Mouse (Mus musculus): ENCODE results near the gene Cnnm1. TPM values are rescaled to one million over a fixed set of nuclear protein-coding genes. Genes with fewer than 3 reads are reported as not detected.

Cnnm1 gene
- polyA plus RNA-seq, 1 experiment from 2014 or later, result 0.37 TPM

DNA sequence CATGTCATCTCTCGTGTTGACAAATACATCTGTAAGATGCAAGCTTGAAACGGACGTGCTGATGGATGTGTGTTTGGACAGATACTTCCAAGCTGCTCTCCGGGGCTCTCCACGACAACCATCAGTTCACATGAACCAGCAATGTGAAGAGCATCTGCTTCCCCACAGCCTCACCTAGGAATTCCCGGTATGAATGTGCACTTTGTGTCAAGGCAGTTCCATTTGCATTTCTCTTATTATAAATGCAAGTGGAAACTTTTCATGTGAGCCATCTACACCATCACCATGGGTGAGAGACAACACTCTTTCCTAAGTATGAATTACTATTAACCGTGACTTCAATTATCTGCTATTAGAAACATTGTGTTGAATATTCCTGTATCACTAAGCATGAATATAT, 77.6 kb downstream of the Cnnm1 start:
- no peak overlapping the region for H3K4me2 ChIP-seq (ENCODE audit: low read depth, low read length, severe bottlenecking)
- DNase-seq (ENCODE audit: low spot score) (no peak), ATAC-seq (replicated peaks; ENCODE audit: low FRiP score) (no peak)
- WGBS, result 84% methylated on average over 7 of the region's 7 CpGs
- no peaks in the 10 kb centered on the region for H3K27me3 ChIP-seq (ENCODE audit: control insufficient read depth, insufficient read depth, low read length)
- H3K9ac ChIP-seq (ENCODE audit: low read length), result no peak overlapping the region
- H3K9me3 ChIP-seq (ENCODE audit: control insufficient read depth, low read length), result no peaks in the 10 kb centered on the region
- no peaks in the 10 kb centered on the region; the same call in 1 of the 2 replicates for H3K36me3 ChIP-seq (ENCODE audit: control insufficient read depth, insufficient read depth, low read length)
- H3K4me3 ChIP-seq (ENCODE audit: low read depth, low read length), result no peak overlapping the region
- peaks cover 16% of the 10 kb centered on the region; the same call in 1 of the 2 replicates for H3K4me1 ChIP-seq (replicated peaks; ENCODE audit: control insufficient read depth, insufficient read depth, low read length)
- no peak overlapping the region for H3K27ac ChIP-seq (ENCODE audit: low read depth, low read length)

GRCm38 (mm10) chr19:43518261-43518660, 78.0 kb downstream of the Cnnm1 start:
- Histone ChIP-seq H3K4me1 (replicated peaks; ENCODE audit: control insufficient read depth, insufficient read depth, low read length) (peaks cover 16% of the 10 kb centered on the region; the same call in 1 of the 2 replicates), H3K4me3 (ENCODE audit: low read depth, low read length) (no peak overlapping the region), H3K9me3 (ENCODE audit: control insufficient read depth, low read length) (no peaks in the 10 kb centered on the region), H3K27me3 (ENCODE audit: control insufficient read depth, insufficient read depth, low read length) (no peaks in the 10 kb centered on the region), H3K27ac (ENCODE audit: low read depth, low read length) (no peak overlapping the region), H3K36me3 (ENCODE audit: control insufficient read depth, insufficient read depth, low read length) (no peaks in the 10 kb centered on the region; the same call in 1 of the 2 replicates), H3K9ac (ENCODE audit: low read length) (no peak overlapping the region), H3K4me2 (ENCODE audit: low read depth, low read length, severe bottlenecking) (no peak overlapping the region)
- no peak for ATAC-seq (replicated peaks; ENCODE audit: low FRiP score)
- DNase-seq (ENCODE audit: low spot score), result no peak
- 89% methylated on average over 7 of the region's 7 CpGs for WGBS

DNA sequence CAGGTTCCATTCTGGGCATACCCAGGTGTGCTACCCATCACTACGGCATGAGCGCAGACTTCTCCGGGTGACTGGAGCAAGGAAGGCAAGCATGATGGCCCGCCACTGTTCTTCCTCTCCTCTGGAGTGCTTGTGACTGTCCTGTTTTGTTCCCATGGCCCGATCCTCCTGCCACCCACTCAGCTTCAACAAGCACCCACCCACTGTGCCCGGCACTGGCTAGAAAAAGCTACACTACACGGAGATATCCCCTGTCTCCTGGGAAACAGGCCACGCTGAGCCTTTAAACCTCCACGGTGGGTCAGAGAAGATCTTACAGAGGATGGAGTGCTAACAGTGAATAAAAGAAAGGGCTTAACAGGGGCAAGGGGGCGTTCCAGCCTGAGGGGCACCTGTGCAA, 79.0 kb downstream of the Cnnm1 start:
- Histone ChIP-seq H3K4me1 (replicated peaks; ENCODE audit: control insufficient read depth, insufficient read depth, low read length) (peaks cover 25% of the 10 kb centered on the region), H3K27ac (ENCODE audit: low read depth, low read length) (no peak overlapping the region), H3K36me3 (ENCODE audit: control insufficient read depth, insufficient read depth, low read length) (no peaks in the 10 kb centered on the region), H3K4me3 (ENCODE audit: low read depth, low read length) (no peak overlapping the region), H3K4me2 (ENCODE audit: low read depth, low read length, severe bottlenecking) (no peak overlapping the region), H3K27me3 (ENCODE audit: control insufficient read depth, insufficient read depth, low read length) (no peaks in the 10 kb centered on the region; the same call in 1 of the 2 replicates), H3K9ac (ENCODE audit: low read length) (no peak overlapping the region), H3K9me3 (ENCODE audit: control insufficient read depth, low read length) (no peaks in the 10 kb centered on the region)
- no peak for ATAC-seq (replicated peaks; ENCODE audit: low FRiP score)
- WGBS, result 87% methylated on average over 10 of the region's 10 CpGs
- DNase-seq (ENCODE audit: low spot score), result no peak

- H3K9ac ChIP-seq (ENCODE audit: low read length), result peak overlapping the region; percentile 29
- no peak overlapping the region for H3K27ac ChIP-seq (ENCODE audit: low read depth, low read length)
- DNase-seq (ENCODE audit: low spot score) (no peak), ATAC-seq (replicated peaks; ENCODE audit: low FRiP score) (no peak)
- H3K4me1 ChIP-seq (replicated peaks; ENCODE audit: control insufficient read depth, insufficient read depth, low read length), result peaks cover 29% of the 10 kb centered on the region
- H3K4me2 ChIP-seq (ENCODE audit: low read depth, low read length, severe bottlenecking), result no peak overlapping the region
- H3K27me3 ChIP-seq (ENCODE audit: control insufficient read depth, insufficient read depth, low read length), result no peaks in the 10 kb centered on the region; the same call in 1 of the 2 replicates
- H3K36me3 ChIP-seq (ENCODE audit: control insufficient read depth, insufficient read depth, low read length), result no peaks in the 10 kb centered on the region
- H3K9me3 ChIP-seq (ENCODE audit: control insufficient read depth, low read length), result no peaks in the 10 kb centered on the region
- no peak overlapping the region for H3K4me3 ChIP-seq (ENCODE audit: low read depth, low read length)
- 74% methylated on average over 9 of the region's 10 CpGs for WGBS
Observed at GRCm38 (mm10) chr19:43520402-43520801, 80.2 kb downstream of the Cnnm1 start.

DNA sequence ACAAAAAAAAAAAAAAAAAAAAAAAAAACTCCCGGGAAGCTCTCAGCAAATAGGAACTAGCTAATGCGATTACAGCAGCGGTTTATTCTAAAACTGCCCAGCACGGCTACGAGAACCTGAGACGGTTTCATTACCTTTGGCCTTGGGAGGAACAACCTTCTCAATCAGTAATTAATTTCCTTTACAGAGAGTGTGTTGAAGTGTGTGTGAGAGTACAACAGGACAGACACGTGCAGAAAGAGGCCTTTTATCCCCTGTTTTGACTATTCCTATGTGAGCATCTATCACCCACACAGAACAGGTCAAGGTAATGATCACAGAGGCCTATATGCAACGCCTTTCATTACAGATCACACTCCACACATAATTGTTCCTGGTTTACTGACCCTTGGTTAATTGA, 81.1 kb downstream of the Cnnm1 start:
- WGBS, result 16% methylated on average over 8 of the region's 8 CpGs
- no peak overlapping the region for H3K4me3 ChIP-seq (ENCODE audit: low read depth, low read length)
- no peak overlapping the region; the same call in 1 of the 2 replicates for H3K4me2 ChIP-seq (ENCODE audit: low read depth, low read length, severe bottlenecking)
- no peaks in the 10 kb centered on the region for H3K9me3 ChIP-seq (ENCODE audit: control insufficient read depth, low read length)
- DNase-seq (ENCODE audit: low spot score), result no peak
- H3K36me3 ChIP-seq (ENCODE audit: control insufficient read depth, insufficient read depth, low read length), result no peaks in the 10 kb centered on the region
- no peak for ATAC-seq (replicated peaks; ENCODE audit: low FRiP score)
- H3K9ac ChIP-seq (ENCODE audit: low read length), result no peak overlapping the region
- H3K27ac ChIP-seq (ENCODE audit: low read depth, low read length), result no peak overlapping the region
- H3K27me3 ChIP-seq (ENCODE audit: control insufficient read depth, insufficient read depth, low read length), result no peaks in the 10 kb centered on the region; the same call in 1 of the 2 replicates
- H3K4me1 ChIP-seq (replicated peaks; ENCODE audit: control insufficient read depth, insufficient read depth, low read length), result peaks cover 29% of the 10 kb centered on the region

DNA sequence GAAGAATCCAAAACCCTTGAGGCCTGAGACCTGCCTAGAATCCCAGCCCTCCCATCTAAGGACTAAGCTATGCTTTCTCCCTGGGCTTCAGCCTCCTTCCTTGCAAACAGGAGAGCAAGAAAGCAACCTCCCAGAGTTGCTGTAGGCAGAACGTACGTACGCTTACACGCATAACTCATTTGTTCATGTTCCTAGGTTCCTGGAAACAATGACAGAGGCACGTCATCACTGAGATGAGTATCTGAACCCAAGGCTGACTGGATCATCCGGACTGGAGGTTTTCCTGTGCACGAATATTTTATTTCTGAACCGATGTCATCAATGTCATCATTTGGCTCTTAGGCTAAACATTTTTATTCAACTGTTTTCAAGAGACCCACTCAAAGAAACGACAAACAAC, 81.8 kb downstream of the Cnnm1 start:
- H3K27me3 ChIP-seq (ENCODE audit: control insufficient read depth, insufficient read depth, low read length), result no peaks in the 10 kb centered on the region; the same call in 1 of the 2 replicates
- ATAC-seq (replicated peaks; ENCODE audit: low FRiP score) (no peak), DNase-seq (ENCODE audit: low spot score) (no peak)
- H3K9me3 ChIP-seq (ENCODE audit: control insufficient read depth, low read length), result no peaks in the 10 kb centered on the region
- peaks cover 29% of the 10 kb centered on the region for H3K4me1 ChIP-seq (replicated peaks; ENCODE audit: control insufficient read depth, insufficient read depth, low read length)
- no peak overlapping the region for H3K4me3 ChIP-seq (ENCODE audit: low read depth, low read length)
- H3K36me3 ChIP-seq (ENCODE audit: control insufficient read depth, insufficient read depth, low read length), result no peaks in the 10 kb centered on the region
- H3K27ac ChIP-seq (ENCODE audit: low read depth, low read length), result no peak overlapping the region
- no peak overlapping the region for H3K9ac ChIP-seq (ENCODE audit: low read length)
- H3K4me2 ChIP-seq (ENCODE audit: low read depth, low read length, severe bottlenecking), result no peak overlapping the region
- 78% methylated on average over 9 of the region's 9 CpGs for WGBS

DNA sequence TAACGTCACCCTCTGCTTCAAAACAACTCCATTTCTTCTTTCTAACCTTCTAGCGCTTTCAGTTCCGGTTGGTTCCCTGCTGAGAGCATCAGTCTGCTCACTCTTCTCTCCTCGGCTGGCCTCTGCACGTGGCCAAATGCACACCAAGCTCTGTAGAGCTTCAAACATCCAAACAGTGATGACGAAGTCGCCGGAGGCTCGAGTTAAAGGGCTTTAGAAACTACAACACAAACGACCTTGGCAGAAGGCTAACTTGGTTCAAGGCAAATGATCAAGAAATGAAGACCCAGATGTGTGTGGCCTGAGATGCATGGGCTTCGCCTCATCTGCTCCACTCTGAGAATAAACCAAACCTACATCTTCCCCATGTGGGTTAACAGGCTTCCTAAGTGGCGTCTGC, 83.3 kb downstream of the Cnnm1 start:
- peak overlapping the region; percentile 87 for H3K4me2 ChIP-seq (ENCODE audit: low read depth, low read length, severe bottlenecking)
- peak overlapping the region; percentile 67 for H3K9ac ChIP-seq (ENCODE audit: low read length)
- WGBS, result 8% methylated on average over 12 of the region's 12 CpGs
- no peaks in the 10 kb centered on the region for H3K9me3 ChIP-seq (ENCODE audit: control insufficient read depth, low read length)
- H3K27me3 ChIP-seq (ENCODE audit: control insufficient read depth, insufficient read depth, low read length), result no peaks in the 10 kb centered on the region; the same call in 1 of the 2 replicates
- H3K36me3 ChIP-seq (ENCODE audit: control insufficient read depth, insufficient read depth, low read length), result no peaks in the 10 kb centered on the region
- peak overlapping the region; percentile 70 for H3K4me3 ChIP-seq (ENCODE audit: low read depth, low read length)
- H3K27ac ChIP-seq (ENCODE audit: low read depth, low read length), result no peak overlapping the region
- peaks cover 29% of the 10 kb centered on the region for H3K4me1 ChIP-seq (replicated peaks; ENCODE audit: control insufficient read depth, insufficient read depth, low read length)
- ATAC-seq (replicated peaks; ENCODE audit: low FRiP score) (no peak), DNase-seq (ENCODE audit: low spot score) (no peak)

DNA sequence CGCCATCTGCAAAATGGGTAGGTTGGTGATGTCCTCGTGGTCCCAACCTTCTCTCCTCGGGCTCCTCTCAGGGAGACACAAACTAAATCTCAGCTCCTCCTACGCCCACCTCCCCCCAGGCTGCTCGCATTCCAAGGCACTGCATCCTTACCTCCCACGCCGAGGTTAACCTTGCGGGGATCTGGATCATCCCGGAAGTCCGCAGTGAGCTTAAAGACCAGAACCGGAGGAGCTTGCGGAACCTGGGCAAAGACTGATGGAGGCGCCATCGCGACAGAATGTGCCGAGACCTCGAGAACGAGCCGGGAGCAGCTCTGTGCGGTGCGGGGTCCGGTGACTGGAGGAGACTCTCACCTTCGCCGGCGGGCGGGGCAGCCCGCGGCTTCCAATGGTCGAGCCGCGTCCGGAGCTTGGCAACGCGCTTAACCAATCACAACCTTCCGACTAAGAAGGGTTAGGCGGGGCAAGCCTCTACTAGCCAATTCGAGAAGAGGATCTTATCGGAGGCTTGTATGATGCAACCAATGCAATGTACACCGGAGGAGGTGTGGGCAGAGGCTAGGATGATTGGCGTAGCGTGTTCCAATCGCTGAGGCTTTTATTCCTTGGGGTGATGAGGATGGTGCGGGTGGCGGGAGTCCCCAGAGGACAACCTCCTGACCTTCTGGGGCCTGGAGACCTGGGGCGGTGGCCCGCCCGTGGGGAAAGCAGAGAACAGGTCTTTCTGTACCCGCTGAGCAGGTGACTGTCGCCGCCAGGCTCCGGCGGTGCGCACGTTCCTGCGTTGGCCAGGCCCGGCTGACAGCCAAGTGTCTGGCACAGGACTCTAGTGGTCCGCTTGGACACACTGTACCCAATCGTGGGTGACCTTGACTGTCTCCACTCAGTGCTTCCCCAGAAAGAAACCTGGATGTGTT, 84.2 kb downstream of the Cnnm1 start, which contains the start of gene Got1:
Gene Got1 (minus strand): TSS at position 419 of the 917 bp plus-strand sequence.
- Histone ChIP-seq H3K36me3 (ENCODE audit: control insufficient read depth, insufficient read depth, low read length) (no peaks in the 10 kb centered on the region), H3K9me3 (ENCODE audit: control insufficient read depth, low read length) (no peaks in the 10 kb centered on the region), H3K4me2 (ENCODE audit: low read depth, low read length, severe bottlenecking) (peak within 1 kb of the TSS; percentile 87), H3K27me3 (ENCODE audit: control insufficient read depth, insufficient read depth, low read length) (no peaks in the 10 kb centered on the region; the same call in 1 of the 2 replicates), H3K4me1 (replicated peaks; ENCODE audit: control insufficient read depth, insufficient read depth, low read length) (peaks cover 29% of the 10 kb centered on the region), H3K9ac (ENCODE audit: low read length) (peak within 1 kb of the TSS; percentile 77), H3K4me3 (ENCODE audit: low read depth, low read length) (peak within 1 kb of the TSS; percentile 70), H3K27ac (ENCODE audit: low read depth, low read length) (0 out of 2 replicates have a peak within 1 kb of the TSS, but pooled peaks have one; percentile 27)
- ATAC-seq (replicated peaks; ENCODE audit: low FRiP score) (peak; percentile 100), DNase-seq (ENCODE audit: low spot score) (peak; percentile 96)
- under 1% methylated on average over 58 of the region's 58 CpGs for WGBS
